Mouse (Mus musculus) Muller cell, postnatal 12 days (primary cell): ENCODE data around the gene Crybb1.

ENCODE experiments used
- DNase-seq: peaks from one replicate; pipeline ENCODE4 v3.0.0-alpha.2; 2015; ENCODE audit errors: inconsistent ontology term

Crybb1 gene

GRCm38 (mm10) chr5:112237866-112238570 lies 17.6 kb upstream of the Crybb1 start:
- DNase-seq = no peak

DNA sequence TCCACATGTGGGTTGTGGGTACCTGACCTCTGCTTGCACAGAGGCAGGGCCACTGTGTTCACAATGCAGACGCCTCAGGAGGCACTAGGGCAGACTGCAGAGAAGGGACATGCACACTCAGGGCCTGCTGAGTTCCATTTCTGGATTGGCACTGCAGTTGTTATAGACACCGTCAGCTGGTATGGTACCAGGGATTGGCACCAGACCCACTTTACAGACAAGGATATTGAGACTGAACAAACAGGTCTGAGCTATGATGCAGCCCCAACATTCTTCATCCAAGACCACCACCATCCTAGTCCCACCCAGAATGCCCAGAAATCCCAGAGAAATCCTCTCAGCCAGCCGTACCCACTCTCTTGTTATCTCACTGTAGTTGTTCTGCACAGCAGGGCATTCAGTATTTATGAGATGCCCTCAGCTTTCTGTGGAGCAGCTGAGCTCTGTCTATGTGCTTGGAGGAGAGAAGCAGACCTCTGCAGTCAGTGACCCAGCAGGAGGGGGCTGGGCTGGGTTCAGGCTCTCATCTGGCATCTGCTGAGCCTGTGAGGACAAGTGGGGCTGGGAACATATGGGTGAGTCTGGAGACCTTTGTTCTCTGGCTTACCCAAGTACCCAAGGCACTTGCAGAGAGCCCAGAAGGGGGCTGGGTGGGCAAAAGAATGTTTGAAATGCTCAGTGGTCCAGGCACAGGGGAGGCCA lies 16.7 kb upstream of the Crybb1 start:
- no peak for DNase-seq

GRCm38 (mm10) chr5:112240761-112241160 lies 14.9 kb upstream of the Crybb1 start:
- peak; percentile 80 for DNase-seq

GRCm38 (mm10) chr5:112241849-112242248 lies 13.8 kb upstream of the Crybb1 start:
- no peak for DNase-seq

DNA sequence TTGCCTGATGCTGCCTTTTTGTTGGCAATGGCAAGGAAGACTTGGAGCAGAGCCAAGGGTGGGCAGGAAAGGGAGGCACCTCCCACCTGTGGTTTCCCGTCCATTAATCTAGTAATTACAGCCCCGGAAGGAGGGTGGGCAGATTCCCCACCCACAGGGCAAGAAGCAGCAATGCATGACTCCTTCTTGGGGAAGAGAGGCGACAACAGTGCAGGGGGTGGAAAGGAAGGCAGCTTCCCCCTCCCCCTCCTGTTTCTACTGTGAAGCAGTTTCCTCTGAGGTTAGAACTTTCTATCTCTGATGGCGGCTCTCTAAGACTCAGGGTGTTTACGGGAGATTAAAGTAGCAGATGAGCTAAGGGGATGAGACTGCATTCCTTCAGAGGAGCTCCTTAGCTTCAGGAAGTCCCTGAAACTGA lies 13.2 kb upstream of the Crybb1 start:
- no peak for DNase-seq

GRCm38 (mm10) chr5:112243041-112243440 lies 12.6 kb upstream of the Crybb1 start:
- no peak for DNase-seq

GRCm38 (mm10) chr5:112243539-112244274 lies 11.9 kb upstream of the Crybb1 start:
- no peak for DNase-seq

GRCm38 (mm10) chr5:112244275-112244562 lies 11.4 kb upstream of the Crybb1 start:
- no peak for DNase-seq

- DNase-seq = peak; percentile 85
Observed at GRCm38 (mm10) chr5:112244890-112245615, 10.6 kb upstream of the Crybb1 start.

DNA sequence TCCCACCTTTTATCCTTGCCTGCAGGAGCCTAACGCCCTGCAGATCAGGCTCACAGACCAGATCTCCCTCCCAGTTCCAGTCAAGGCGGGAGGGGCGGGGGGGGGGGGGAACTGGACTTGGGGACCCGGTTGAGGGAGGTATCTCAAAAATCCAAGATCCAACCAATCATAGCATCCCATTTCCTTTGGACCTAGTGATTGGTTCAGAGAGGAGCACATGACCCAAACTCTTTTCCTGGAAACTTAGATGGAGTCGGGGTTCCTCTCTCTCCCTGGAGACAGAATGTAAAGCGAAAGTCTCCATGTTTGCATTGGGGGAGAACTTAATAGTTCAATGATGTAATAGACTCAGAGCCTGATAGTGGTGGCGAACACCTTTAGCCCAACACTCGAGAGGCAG lies 8.2 kb upstream of the Crybb1 start:
- no peak for DNase-seq

DNA sequence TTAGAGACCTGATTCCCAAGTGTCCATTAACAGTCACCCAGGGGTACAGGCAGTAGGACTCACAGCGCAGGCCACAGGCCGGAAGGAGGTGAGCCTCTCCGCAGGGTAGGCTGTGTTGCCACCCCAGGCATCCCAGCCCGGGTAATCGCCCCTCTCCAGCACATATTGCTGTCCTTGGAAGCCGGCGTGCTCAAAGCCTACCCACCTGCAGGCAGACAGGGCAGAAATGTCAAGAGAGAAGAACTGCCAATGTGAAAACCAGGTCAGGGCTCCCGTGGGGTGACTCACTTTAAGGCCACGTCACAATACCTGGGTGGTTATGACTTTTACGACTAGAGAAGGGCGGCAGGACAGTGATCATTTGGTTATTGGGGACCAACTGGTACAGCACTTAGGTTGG lies 6.5 kb upstream of the Crybb1 start:
- DNase-seq = no peak

DNA sequence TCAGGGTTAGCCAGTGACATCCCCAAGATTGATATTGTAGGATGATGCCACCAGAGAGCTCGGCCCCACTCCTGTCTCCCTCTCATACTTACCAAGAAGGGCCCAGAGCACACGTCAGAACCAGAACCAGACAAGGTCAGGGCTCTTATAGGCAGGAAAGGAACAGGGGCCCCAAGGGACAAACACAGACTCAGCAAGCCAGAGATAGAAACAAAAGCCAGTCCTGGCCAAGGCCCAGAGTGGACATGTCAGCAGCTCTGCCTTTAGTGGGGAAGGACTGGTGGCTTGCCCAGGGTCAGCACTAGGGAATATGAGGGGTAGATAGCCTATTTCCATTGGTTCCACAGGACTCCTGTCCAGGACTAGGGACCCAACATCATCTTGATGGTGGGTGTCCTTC lies 3.2 kb upstream of the Crybb1 start, which contains the start of gene Cryba4:
Gene Cryba4 (minus strand): TSS at position 119 of the 400 bp plus-strand sequence.
- DNase-seq = no peak

- DNase-seq = no peak
Observed at GRCm38 (mm10) chr5:112253169-112253568, 2.4 kb upstream of the Crybb1 start.

GRCm38 (mm10) chr5:112254282-112254806 lies 1.3 kb upstream of the Crybb1 start:
- peak; percentile 97 for DNase-seq

DNA sequence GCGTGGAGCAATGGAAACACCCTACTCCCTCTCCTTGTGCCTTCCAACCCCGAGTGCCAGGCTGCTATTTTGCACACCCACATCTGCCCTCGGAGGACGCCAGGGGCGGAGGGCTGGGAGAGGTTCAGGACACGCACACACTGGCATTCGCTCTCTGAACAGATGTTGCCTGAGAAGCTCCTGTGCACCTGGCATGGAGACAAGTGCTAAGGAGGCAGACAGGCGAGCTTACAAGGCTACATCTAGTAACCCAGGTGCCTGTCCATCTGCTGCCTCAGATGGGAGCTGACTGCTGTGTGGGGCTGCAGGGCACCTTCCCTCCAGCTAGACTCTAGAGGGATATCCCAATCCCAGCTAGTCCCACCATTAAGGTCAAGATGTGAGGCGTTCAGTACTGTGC lies 842 bp downstream of the Crybb1 start:
- no peak for DNase-seq

- DNase-seq = no peak
Observed at GRCm38 (mm10) chr5:112257896-112258295, 2.3 kb downstream of the Crybb1 start.

- peak; percentile 71 for DNase-seq
Observed at GRCm38 (mm10) chr5:112259862-112260650, 4.4 kb downstream of the Crybb1 start.

- no peak for DNase-seq
Observed at GRCm38 (mm10) chr5:112260818-112261217, 5.2 kb downstream of the Crybb1 start.

- DNase-seq = no peak
Observed at GRCm38 (mm10) chr5:112264099-112264498, 8.5 kb downstream of the Crybb1 start.

GRCm38 (mm10) chr5:112265110-112265509 lies 9.5 kb downstream of the Crybb1 start:
- DNase-seq = no peak

GRCm38 (mm10) chr5:112265515-112265914 lies 9.9 kb downstream of the Crybb1 start:
- no peak for DNase-seq
